Mouse (Mus musculus): Measurements from ENCODE around the gene Scube3. TPM values are rescaled to one million over a fixed set of nuclear protein-coding genes. Genes with fewer than 3 reads are reported as not detected.

Gene Scube3
- polyA plus RNA-seq, 1 experiment from 2014 or later: 6.9 TPM

- no peak overlapping the region; the same call in 1 of the 2 replicates for H3K4me2 ChIP-seq (replicated peaks)
- no peaks in the 10 kb centered on the region for H3K27me3 ChIP-seq
- no peak overlapping the region for H3K9ac ChIP-seq
- no peak overlapping the region for H3K27ac ChIP-seq (replicated peaks)
- H3K36me3 ChIP-seq: no peaks in the 10 kb centered on the region
- H3K4me3 ChIP-seq (replicated peaks): no peak overlapping the region
- no peaks in the 10 kb centered on the region for H3K9me3 ChIP-seq (replicated peaks)
- 9% methylated on average over 14 of the region's 14 CpGs for WGBS
- no peak for ATAC-seq (ENCODE audit: insufficient number of reproducible peaks, low FRiP score, low TSS enrichment, low read depth)
- peaks cover 8% of the 10 kb centered on the region; the same call in 1 of the 2 replicates for H3K4me1 ChIP-seq
Observed at GRCm38 (mm10) chr17:28133193-28133592, 8.7 kb upstream of the Scube3 start.

GRCm38 (mm10) chr17:28135496-28135895 lies 6.4 kb upstream of the Scube3 start:
- Histone ChIP-seq H3K4me2 (replicated peaks) (no peak overlapping the region), H3K27me3 (no peaks in the 10 kb centered on the region), H3K9me3 (replicated peaks) (no peaks in the 10 kb centered on the region), H3K9ac (no peak overlapping the region), H3K4me1 (peaks cover 12% of the 10 kb centered on the region), H3K36me3 (no peaks in the 10 kb centered on the region), H3K4me3 (replicated peaks) (no peak overlapping the region), H3K27ac (replicated peaks) (no peak overlapping the region)
- ATAC-seq (ENCODE audit: insufficient number of reproducible peaks, low FRiP score, low TSS enrichment, low read depth): no peak
- WGBS: 66% methylated on average over 3 of the region's 3 CpGs

- no peaks in the 10 kb centered on the region for H3K36me3 ChIP-seq
- H3K4me2 ChIP-seq (replicated peaks): no peak overlapping the region
- no peak overlapping the region for H3K9ac ChIP-seq
- WGBS: 29% methylated on average over 5 of the region's 5 CpGs
- no peaks in the 10 kb centered on the region for H3K9me3 ChIP-seq (replicated peaks)
- H3K4me1 ChIP-seq: peaks cover 20% of the 10 kb centered on the region
- no peak overlapping the region for H3K4me3 ChIP-seq (replicated peaks)
- no peak overlapping the region for H3K27ac ChIP-seq (replicated peaks)
- H3K27me3 ChIP-seq: no peaks in the 10 kb centered on the region; the same call in 1 of the 2 replicates
- ATAC-seq (ENCODE audit: insufficient number of reproducible peaks, low FRiP score, low TSS enrichment, low read depth): no peak
Observed at GRCm38 (mm10) chr17:28136266-28136665, 5.7 kb upstream of the Scube3 start.

- no peak overlapping the region for H3K27ac ChIP-seq (replicated peaks)
- no peaks in the 10 kb centered on the region for H3K36me3 ChIP-seq
- ATAC-seq (ENCODE audit: insufficient number of reproducible peaks, low FRiP score, low TSS enrichment, low read depth): no peak
- no peaks in the 10 kb centered on the region for H3K9me3 ChIP-seq (replicated peaks)
- H3K4me3 ChIP-seq (replicated peaks): no peak overlapping the region
- H3K4me1 ChIP-seq: peaks cover 34% of the 10 kb centered on the region
- H3K9ac ChIP-seq: no peak overlapping the region
- peaks cover 3% of the 10 kb centered on the region; the same call in 1 of the 2 replicates for H3K27me3 ChIP-seq
- H3K4me2 ChIP-seq (replicated peaks): no peak overlapping the region
- 81% methylated on average over 8 of the region's 8 CpGs for WGBS
Observed at GRCm38 (mm10) chr17:28138013-28138412, 3.9 kb upstream of the Scube3 start.

DNA sequence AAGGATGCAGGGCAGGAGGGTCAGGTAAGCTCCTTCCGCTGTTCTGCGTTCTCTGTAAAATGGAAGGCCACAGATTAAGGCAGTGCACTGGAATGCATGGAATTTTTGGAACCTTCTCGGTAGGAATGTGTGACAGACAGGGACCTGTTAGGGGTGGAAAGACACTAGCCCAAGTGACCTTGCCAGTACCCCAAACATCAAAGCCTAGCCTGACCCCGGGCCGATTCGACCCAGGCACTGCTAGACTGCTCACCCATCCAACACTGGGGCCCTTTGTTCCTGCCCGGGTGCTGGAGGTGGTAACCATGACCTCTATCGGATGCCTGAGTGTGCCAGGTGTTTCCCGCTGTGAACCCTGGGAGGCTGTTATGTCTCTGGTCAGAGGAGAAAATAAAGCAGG lies 3.3 kb upstream of the Scube3 start:
- peaks cover 3% of the 10 kb centered on the region; the same call in 1 of the 2 replicates for H3K27me3 ChIP-seq
- H3K27ac ChIP-seq (replicated peaks): no peak overlapping the region
- H3K4me1 ChIP-seq: peaks cover 37% of the 10 kb centered on the region
- no peaks in the 10 kb centered on the region for H3K9me3 ChIP-seq (replicated peaks)
- 54% methylated on average over 9 of the region's 9 CpGs for WGBS
- H3K9ac ChIP-seq: no peak overlapping the region
- no peak for ATAC-seq (ENCODE audit: insufficient number of reproducible peaks, low FRiP score, low TSS enrichment, low read depth)
- no peaks in the 10 kb centered on the region for H3K36me3 ChIP-seq
- no peak overlapping the region for H3K4me3 ChIP-seq (replicated peaks)
- H3K4me2 ChIP-seq (replicated peaks): no peak overlapping the region

- no peak overlapping the region for H3K27ac ChIP-seq (replicated peaks)
- peaks cover 9% of the 10 kb centered on the region; the same call in 1 of the 2 replicates for H3K27me3 ChIP-seq
- H3K9ac ChIP-seq: no peak overlapping the region
- no peak for ATAC-seq (ENCODE audit: insufficient number of reproducible peaks, low FRiP score, low TSS enrichment, low read depth)
- no peaks in the 10 kb centered on the region for H3K9me3 ChIP-seq (replicated peaks)
- H3K4me1 ChIP-seq: peaks cover 57% of the 10 kb centered on the region
- H3K36me3 ChIP-seq: no peaks in the 10 kb centered on the region
- H3K4me2 ChIP-seq (replicated peaks): peak overlapping the region; percentile 95
- 25% methylated on average over 13 of the region's 13 CpGs for WGBS
- H3K4me3 ChIP-seq (replicated peaks): no peak overlapping the region
Observed at GRCm38 (mm10) chr17:28140431-28141204, 1.3 kb upstream of the Scube3 start.

DNA sequence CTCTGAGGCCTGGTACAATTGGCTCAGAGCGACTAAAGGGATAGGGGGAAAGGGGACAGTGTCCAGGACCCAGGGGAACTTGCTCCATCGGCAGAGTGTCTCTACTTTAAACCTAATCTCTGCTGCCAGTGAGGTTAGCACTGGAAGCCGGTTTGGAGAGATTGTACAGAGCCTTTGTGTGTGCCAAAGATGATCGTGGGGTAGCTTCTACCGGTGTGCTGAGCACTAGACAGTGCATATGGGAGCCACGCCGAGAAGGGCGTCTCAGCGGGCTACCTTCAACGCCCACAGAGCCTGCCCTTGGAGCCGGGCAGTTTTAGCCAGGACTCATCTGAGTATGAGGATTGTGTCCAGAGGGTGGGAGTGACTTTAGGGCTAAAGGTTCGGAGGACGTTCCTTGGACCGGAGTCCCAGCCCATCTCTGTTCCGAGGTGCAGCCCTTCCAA lies 713 bp upstream of the Scube3 start:
- H3K27ac ChIP-seq (replicated peaks): peak overlapping the region; percentile 73
- H3K4me3 ChIP-seq (replicated peaks): peak overlapping the region; percentile 61
- H3K27me3 ChIP-seq: peaks cover 9% of the 10 kb centered on the region; the same call in 1 of the 2 replicates
- peak overlapping the region; percentile 31; the same call in 1 of the 2 replicates for H3K9ac ChIP-seq
- 4% methylated on average over 15 of the region's 15 CpGs for WGBS
- ATAC-seq (ENCODE audit: insufficient number of reproducible peaks, low FRiP score, low TSS enrichment, low read depth): no peak
- peak overlapping the region; percentile 95 for H3K4me2 ChIP-seq (replicated peaks)
- no peaks in the 10 kb centered on the region for H3K9me3 ChIP-seq (replicated peaks)
- peaks cover 62% of the 10 kb centered on the region for H3K4me1 ChIP-seq
- no peaks in the 10 kb centered on the region for H3K36me3 ChIP-seq

GRCm38 (mm10) chr17:28142700-28143610 lies 1.0 kb downstream of the Scube3 start:
- Histone ChIP-seq H3K4me2 (replicated peaks) (peak overlapping the region; percentile 95), H3K9me3 (replicated peaks) (no peaks in the 10 kb centered on the region), H3K36me3 (no peaks in the 10 kb centered on the region), H3K4me3 (replicated peaks) (peak overlapping the region; percentile 61), H3K9ac (peak overlapping the region; percentile 31), H3K4me1 (peaks cover 73% of the 10 kb centered on the region), H3K27ac (replicated peaks) (peak overlapping the region; percentile 73), H3K27me3 (peaks cover 9% of the 10 kb centered on the region; the same call in 1 of the 2 replicates)
- 2% methylated on average over 33 of the region's 33 CpGs for WGBS
- ATAC-seq (ENCODE audit: insufficient number of reproducible peaks, low FRiP score, low TSS enrichment, low read depth): no peak

- 7% methylated on average over 9 of the region's 9 CpGs for WGBS
- no peak for ATAC-seq (ENCODE audit: insufficient number of reproducible peaks, low FRiP score, low TSS enrichment, low read depth)
- Histone ChIP-seq H3K9me3 (replicated peaks) (no peaks in the 10 kb centered on the region), H3K4me2 (replicated peaks) (peak overlapping the region; percentile 95), H3K36me3 (no peaks in the 10 kb centered on the region), H3K9ac (no peak overlapping the region), H3K4me3 (replicated peaks) (peak overlapping the region; percentile 61), H3K27me3 (peaks cover 9% of the 10 kb centered on the region; the same call in 1 of the 2 replicates), H3K27ac (replicated peaks) (no peak overlapping the region), H3K4me1 (peaks cover 77% of the 10 kb centered on the region)
Observed at GRCm38 (mm10) chr17:28143751-28144150, 1.8 kb downstream of the Scube3 start.

DNA sequence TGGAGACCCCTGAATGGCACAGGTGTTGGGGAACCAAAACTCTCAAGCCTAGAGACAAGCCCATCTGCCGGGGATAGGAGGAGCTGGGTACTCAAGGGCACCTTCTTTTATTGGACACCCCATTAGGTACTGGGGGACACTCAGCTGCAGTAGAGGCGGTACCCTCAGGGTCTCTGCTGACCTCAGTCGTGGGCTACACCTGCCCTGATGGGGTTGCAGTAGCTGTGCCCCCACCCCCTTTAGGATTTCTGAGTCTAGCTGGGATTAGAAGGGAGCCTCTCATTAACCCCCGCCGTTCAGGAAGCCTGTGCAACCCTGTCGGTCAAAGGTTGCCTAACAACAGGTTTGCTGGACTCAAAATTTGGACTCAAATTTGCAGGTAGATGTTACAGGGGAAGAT lies 2.3 kb downstream of the Scube3 start:
- no peak for ATAC-seq (ENCODE audit: insufficient number of reproducible peaks, low FRiP score, low TSS enrichment, low read depth)
- no peak overlapping the region for H3K27ac ChIP-seq (replicated peaks)
- no peak overlapping the region for H3K9ac ChIP-seq
- H3K4me3 ChIP-seq (replicated peaks): peak overlapping the region; percentile 61
- H3K4me1 ChIP-seq: peaks cover 82% of the 10 kb centered on the region
- H3K4me2 ChIP-seq (replicated peaks): peak overlapping the region; percentile 95
- no peaks in the 10 kb centered on the region for H3K9me3 ChIP-seq (replicated peaks)
- no peaks in the 10 kb centered on the region for H3K36me3 ChIP-seq
- peaks cover 9% of the 10 kb centered on the region; the same call in 1 of the 2 replicates for H3K27me3 ChIP-seq
- WGBS: 21% methylated on average over 6 of the region's 6 CpGs

DNA sequence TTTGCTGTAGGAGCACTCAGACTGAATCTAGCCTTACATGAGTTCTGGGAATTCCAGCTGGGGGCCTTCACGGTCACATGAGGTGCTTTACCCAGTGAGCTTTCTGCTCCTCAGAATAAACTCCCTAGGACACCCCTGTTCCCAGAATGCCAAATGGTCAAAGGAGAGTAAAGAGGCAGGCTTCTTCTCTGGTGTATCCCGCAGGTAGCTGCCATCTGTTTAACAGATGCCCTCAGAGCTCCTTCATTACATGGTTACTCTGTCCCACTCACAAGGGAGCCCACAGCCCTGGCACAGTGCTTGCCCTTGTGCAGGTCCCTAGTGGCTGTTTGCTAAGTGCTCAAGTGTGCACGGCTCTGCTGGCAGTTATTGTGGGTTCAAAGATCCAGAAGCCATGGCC lies 6.3 kb downstream of the Scube3 start:
- no peak overlapping the region for H3K4me3 ChIP-seq (replicated peaks)
- no peak overlapping the region for H3K27ac ChIP-seq (replicated peaks)
- H3K4me1 ChIP-seq: peaks cover 62% of the 10 kb centered on the region
- no peaks in the 10 kb centered on the region for H3K9me3 ChIP-seq (replicated peaks)
- H3K36me3 ChIP-seq: no peaks in the 10 kb centered on the region
- H3K4me2 ChIP-seq (replicated peaks): no peak overlapping the region
- no peak overlapping the region for H3K9ac ChIP-seq
- H3K27me3 ChIP-seq: 0 out of 2 replicates have a peak, but pooled peaks cover 6% of the 10 kb centered on the region
- 66% methylated on average over 3 of the region's 3 CpGs for whole genome bisulfite sequencing
- ATAC-seq (ENCODE audit: insufficient number of reproducible peaks, low FRiP score, low TSS enrichment, low read depth): no peak
